Mouse (Mus musculus) embryonic facial prominence, embryonic 11.5 days (tissue): ENCODE measurements at regions not wholly inside any gene's neighbourhood (a gene's known extent, or its start where the extent isn't known, plus 50 kb on each side); places are given as distances from the start of the nearest gene placed in this dataset.

Experiments used
- ATAC-seq: fragments of 200-750 bp; cut with Nextera tagmentation; replicated peaks from 2 replicates; pipeline ENCODE4 v1.8.0; 2017; ENCODE audit warnings: low read depth; ENCODE audit not compliant: insufficient number of reproducible peaks, low FRiP score, low TSS enrichment
- DNase-seq: peaks from one replicate; pipeline ENCODE4 v3.0.0-alpha.2; 2015; ENCODE audit warnings: low spot score
- H3K27ac ChIP-seq: fragments of 300-500 bp; sonication (generic); replicated peaks from 2 replicates; pipeline ENCODE4 v1.5.1; 2014; ENCODE audit warnings: mild to moderate bottlenecking, low read depth, low read length, control low read depth
- H3K27me3 ChIP-seq: fragments of 300-500 bp; sonication (generic); 2 replicates; pipeline ENCODE4 v1.6.1; 2014; ENCODE audit warnings: mild to moderate bottlenecking, low read length, moderate library complexity, mixed read lengths; ENCODE audit not compliant: control insufficient read depth, insufficient read depth
- H3K36me3 ChIP-seq: fragments of 300-500 bp; sonication (generic); replicated peaks from 2 replicates; pipeline ENCODE4 v1.6.1; 2014; ENCODE audit warnings: low read depth, mild to moderate bottlenecking, low read length, moderate library complexity, mixed read lengths; ENCODE audit not compliant: control insufficient read depth, insufficient read depth
- H3K4me1 ChIP-seq: fragments of 300-500 bp; sonication (generic); 2 replicates; pipeline ENCODE4 v1.6.1; 2014; ENCODE audit warnings: low read length, mixed read lengths; ENCODE audit not compliant: control insufficient read depth, insufficient read depth
- H3K4me2 ChIP-seq: fragments of 300-500 bp; sonication (generic); 2 replicates; pipeline ENCODE4 v1.6.1; 2014; ENCODE audit warnings: low read depth, mild to moderate bottlenecking, control low read depth, low read length, moderate library complexity
- H3K4me3 ChIP-seq: fragments of 300-500 bp; sonication (generic); 2 replicates; pipeline ENCODE4 v1.5.1; 2014; ENCODE audit warnings: low read depth, low read length, control low read depth
- H3K9ac ChIP-seq: fragments of 300-500 bp; sonication (generic); replicated peaks from 2 replicates; pipeline ENCODE4 v1.6.1; 2014; ENCODE audit warnings: mild to moderate bottlenecking, control low read depth, low read length
- H3K9me3 ChIP-seq: fragments of 300-500 bp; sonication (generic); replicated peaks from 2 replicates; pipeline ENCODE4 v1.6.1; 2016; ENCODE audit warnings: mild to moderate bottlenecking, low read length, inconsistent platforms, mixed read lengths; ENCODE audit not compliant: control insufficient read depth
- WGBS: fragments of 180-500 bp; shearing (Covaris S2); extraction: QIAGEN DNeasy Blood & Tissue Kit; methylation state at CpG from one replicate; pipeline ENCODE4 v1.1.7; 2014; 5-methylcytosine and 5-hydroxymethylcytosine counted together

DNA sequence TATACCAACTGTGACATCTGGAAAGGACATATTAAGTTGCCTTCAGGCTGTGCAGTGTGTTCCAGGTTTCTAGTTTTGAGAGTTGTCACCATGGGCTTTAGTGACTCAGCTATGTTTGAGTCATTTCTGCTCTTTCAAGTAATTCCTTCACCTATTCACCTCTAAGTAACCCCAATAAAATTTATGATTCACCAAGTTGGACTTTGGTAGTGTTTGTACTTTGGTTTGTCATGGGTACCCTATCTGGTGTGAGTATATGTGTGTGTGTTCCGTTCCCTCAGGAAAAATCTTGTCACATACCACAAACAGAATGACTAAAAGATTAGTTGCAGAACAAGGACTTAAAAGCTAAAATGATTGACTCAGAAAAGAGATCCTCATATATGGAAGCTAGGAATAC lies 76.8 kb upstream of the Crbn start:
- 94% methylated on average over 1 of the region's 1 CpGs for WGBS
- Histone ChIP-seq H3K4me1 (no peaks in the 10 kb centered on the region), H3K9me3 (no peaks in the 10 kb centered on the region), H3K4me2 (no peak overlapping the region), H3K27me3 (no peaks in the 10 kb centered on the region), H3K36me3 (no peaks in the 10 kb centered on the region), H3K27ac (no peak overlapping the region), H3K4me3 (no peak overlapping the region), H3K9ac (no peak overlapping the region)
- ATAC-seq (no peak), DNase-seq (no peak)

DNA sequence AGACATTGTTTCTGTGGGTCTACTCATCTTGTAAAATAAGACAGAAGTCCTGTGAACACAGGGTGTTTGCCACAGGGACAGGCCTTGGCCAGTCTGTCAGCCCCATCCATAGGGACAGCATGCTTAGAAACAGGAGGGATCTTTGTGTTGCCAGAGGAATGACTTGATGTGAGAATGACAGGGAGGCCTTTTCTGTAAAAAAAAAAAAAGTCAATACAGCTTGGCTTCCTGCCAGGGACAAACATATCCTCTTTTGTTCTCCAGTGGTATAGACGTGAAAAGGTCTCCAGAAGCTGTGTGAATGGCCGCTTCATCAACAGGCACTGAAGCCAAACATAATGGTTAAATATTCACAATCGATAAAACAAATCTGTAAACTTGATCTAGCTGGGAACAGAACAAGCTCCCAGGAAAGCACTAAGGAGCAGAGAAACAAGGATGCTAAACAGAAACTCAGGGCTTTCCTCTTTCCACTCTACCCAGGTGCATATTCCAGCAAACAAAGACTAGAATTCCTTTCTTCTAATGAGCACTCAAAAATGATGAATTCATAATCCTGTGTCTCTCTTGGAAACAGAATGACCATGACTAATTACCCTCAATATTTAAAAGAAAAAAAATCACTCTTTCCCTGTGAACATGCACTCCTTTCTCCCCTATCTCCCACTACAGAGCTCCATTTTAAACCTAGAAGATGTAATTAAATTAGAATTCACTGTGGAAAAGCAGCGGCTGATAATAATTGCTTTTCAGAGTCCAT lies 92.2 kb upstream of the Crbn start:
- no peak for DNase-seq

DNA sequence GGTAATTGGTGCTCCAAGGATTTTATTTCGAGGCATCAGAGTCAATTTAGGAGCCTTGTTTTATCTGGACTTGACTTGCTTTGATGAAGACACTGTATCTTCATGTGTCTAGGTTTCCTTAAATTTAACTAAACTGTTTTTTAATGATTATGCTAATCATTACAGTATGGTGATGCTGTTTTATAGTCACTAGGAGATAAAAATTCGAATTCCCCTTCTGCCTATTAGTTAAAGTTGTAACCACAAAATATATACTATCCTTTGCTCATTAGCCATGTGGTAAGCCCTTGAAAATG lies 92.7 kb upstream of the Crbn start:
- Histone ChIP-seq H3K36me3 (no peaks in the 10 kb centered on the region), H3K27me3 (no peaks in the 10 kb centered on the region), H3K4me1 (no peaks in the 10 kb centered on the region), H3K9ac (no peak overlapping the region), H3K4me2 (no peak overlapping the region), H3K9me3 (no peaks in the 10 kb centered on the region), H3K4me3 (no peak overlapping the region), H3K27ac (no peak overlapping the region)
- DNase-seq (no peak), ATAC-seq (no peak)
- 62% methylated on average over 2 of the region's 2 CpGs for WGBS

More for the DNA sequence above, 92.2 kb upstream of the Crbn start:
- no peak overlapping the region for H3K4me2 ChIP-seq
- no peak overlapping the region for H3K4me3 ChIP-seq
- H3K9me3 ChIP-seq: no peaks in the 10 kb centered on the region
- no peak overlapping the region for H3K27ac ChIP-seq
- H3K4me1 ChIP-seq: no peaks in the 10 kb centered on the region
- 47% methylated on average over 4 of the region's 4 CpGs for WGBS
- ATAC-seq: peak; percentile 74; the same call in 1 of the 2 replicates
- no peaks in the 10 kb centered on the region for H3K27me3 ChIP-seq
- no peaks in the 10 kb centered on the region for H3K36me3 ChIP-seq
- H3K9ac ChIP-seq: no peak overlapping the region

DNA sequence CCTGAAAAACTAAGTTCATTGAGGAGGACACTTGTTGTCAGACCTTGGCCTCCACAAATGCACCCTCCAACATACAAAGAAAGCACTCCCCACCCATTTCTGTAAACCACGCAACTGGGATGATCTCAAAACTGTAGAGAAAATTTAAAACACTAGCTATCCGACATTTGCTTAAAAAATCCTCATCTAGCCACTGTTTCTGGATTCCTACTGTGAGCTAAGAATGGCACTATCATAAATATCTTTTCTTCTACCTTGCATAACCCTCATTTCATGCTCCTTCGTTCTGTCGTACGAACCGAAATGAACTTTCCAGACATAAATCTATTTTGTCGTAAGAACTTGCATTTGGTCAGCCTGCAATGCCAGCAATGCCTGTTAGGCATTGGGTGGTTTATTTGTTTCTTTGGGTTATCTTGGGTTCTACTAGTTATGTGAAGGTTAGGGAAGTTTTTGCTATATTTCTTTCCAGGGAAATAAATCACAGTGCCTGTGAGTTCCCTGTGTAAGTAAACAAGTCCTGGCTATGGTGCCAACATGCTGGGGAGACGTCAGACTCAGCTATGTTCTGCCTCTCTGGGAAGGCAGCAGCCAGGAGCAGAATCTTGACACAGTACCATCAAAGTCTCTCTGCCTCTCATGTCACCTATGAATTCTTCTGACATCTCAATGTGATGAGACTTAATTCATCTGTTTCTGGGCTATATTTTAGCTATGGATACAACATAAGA lies 104.2 kb upstream of the Crbn start:
- Histone ChIP-seq H3K4me2 (no peak overlapping the region), H3K27me3 (no peaks in the 10 kb centered on the region), H3K27ac (no peak overlapping the region), H3K9ac (no peak overlapping the region), H3K36me3 (no peaks in the 10 kb centered on the region), H3K4me3 (no peak overlapping the region), H3K9me3 (no peaks in the 10 kb centered on the region), H3K4me1 (no peaks in the 10 kb centered on the region)
- 87% methylated on average over 8 of the region's 8 CpGs for whole genome bisulfite sequencing
- ATAC-seq (no peak), DNase-seq (no peak)

DNA sequence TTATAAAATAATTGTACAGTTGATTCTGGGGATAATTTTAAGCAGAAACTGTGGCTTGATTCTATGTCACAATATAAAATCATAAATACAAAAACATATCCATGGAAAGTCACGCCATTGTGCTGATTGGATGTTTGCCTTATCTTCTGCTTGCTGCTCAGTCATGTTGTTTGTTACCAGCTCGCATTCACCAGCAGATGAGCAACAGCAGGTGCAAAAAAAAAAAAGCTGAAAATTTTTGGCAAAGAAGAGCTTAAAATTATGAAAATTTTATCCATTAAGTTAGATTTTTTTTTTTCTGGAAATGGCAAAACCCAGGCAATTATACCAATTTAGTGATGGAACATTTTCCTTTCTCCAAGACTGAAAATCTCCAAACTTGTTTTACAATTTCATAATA lies 115.2 kb upstream of the Crbn start:
- ATAC-seq (no peak), DNase-seq (no peak)
- no peaks in the 10 kb centered on the region for H3K27me3 ChIP-seq
- no peak overlapping the region for H3K4me3 ChIP-seq
- H3K4me2 ChIP-seq: no peak overlapping the region
- 91% methylated on average over 2 of the region's 2 CpGs for WGBS
- H3K9ac ChIP-seq: no peak overlapping the region
- H3K9me3 ChIP-seq: no peaks in the 10 kb centered on the region
- no peak overlapping the region for H3K27ac ChIP-seq
- H3K4me1 ChIP-seq: no peaks in the 10 kb centered on the region
- H3K36me3 ChIP-seq: no peaks in the 10 kb centered on the region

DNA sequence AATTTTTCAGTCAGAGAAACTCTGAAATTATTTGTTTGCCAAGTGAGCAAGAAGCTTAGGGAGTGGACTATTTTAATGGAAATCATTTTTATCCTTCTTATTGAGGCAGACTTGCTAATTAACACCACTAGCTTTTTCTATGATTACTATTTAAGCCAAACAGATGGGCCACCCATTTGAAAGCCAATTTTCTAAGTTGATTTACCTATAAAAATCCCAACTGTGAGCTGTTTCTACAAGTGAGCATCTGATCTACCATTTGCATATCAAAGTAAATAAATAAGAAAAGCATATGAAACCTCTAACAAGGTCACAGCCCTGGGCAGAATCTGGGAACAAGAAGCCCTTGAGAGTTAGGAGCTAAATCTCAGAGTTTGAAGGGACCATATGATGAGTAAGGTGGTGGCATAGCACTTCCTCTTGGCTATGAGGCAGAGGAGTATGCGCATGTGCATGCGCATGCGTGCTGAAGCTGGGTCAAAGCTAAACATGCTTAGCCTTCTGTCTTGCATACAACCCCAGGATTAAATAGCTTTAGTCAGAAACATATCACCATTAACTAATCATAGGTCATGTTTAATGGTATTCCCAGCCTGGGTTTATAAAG lies 116.9 kb upstream of the Crbn start:
- Histone ChIP-seq H3K27me3 (no peaks in the 10 kb centered on the region), H3K36me3 (no peaks in the 10 kb centered on the region), H3K9ac (no peak overlapping the region), H3K4me1 (no peaks in the 10 kb centered on the region), H3K4me3 (no peak overlapping the region), H3K4me2 (no peak overlapping the region), H3K27ac (no peak overlapping the region), H3K9me3 (no peaks in the 10 kb centered on the region)
- DNase-seq (no peak), ATAC-seq (no peak)
- WGBS: 97% methylated on average over 3 of the region's 3 CpGs

DNA sequence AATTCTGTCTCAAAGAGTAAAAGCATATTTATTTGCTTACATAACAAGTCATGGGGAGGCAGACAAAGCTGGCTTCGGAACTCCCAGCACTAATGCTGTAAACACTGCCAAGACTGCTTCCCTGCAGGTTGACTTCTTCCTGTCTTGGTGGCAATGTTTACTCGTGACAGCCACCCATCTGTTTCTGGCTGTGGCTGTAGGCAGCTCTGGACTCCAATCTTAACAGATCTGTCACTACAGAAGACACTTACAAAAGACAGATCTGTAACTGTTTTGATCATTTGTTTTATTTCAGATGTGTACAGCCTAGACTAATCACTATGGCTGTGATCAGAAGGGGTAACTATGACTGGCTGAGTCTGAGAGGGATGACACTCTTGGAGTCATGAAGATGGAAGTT lies 121.1 kb upstream of the Crbn start:
- DNase-seq (no peak), ATAC-seq (no peak)
- Histone ChIP-seq H3K4me3 (no peak overlapping the region), H3K4me1 (no peaks in the 10 kb centered on the region), H3K9me3 (no peaks in the 10 kb centered on the region), H3K27ac (no peak overlapping the region), H3K9ac (no peak overlapping the region), H3K4me2 (no peak overlapping the region), H3K27me3 (no peaks in the 10 kb centered on the region), H3K36me3 (no peaks in the 10 kb centered on the region)
- 60% methylated on average over 2 of the region's 2 CpGs for WGBS

DNA sequence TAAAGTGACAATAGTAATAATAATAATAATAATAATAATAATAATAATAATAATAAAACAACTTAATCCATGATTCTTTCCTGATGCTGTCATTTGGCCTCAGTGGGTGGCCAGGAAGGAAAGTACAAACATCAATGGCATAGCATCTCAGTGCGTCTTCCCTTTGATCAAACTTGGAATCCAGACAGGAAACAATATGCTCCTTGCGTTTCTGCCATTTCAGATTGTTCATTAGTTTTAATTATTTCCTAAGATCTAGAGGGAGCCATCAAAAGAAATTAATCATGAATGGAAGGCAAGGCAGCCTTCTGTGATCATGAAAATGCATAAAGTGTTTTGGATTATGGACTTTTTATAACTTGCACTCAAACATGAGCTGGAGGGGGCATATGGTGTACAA lies 125.6 kb upstream of the Crbn start:
- Histone ChIP-seq H3K4me2 (no peak overlapping the region), H3K9me3 (no peaks in the 10 kb centered on the region), H3K9ac (no peak overlapping the region), H3K4me1 (no peaks in the 10 kb centered on the region), H3K27ac (no peak overlapping the region), H3K4me3 (no peak overlapping the region), H3K36me3 (no peaks in the 10 kb centered on the region), H3K27me3 (no peaks in the 10 kb centered on the region)
- DNase-seq: no peak
- 77% methylated on average over 2 of the region's 2 CpGs for WGBS
- ATAC-seq: no peak
